Mouse (Mus musculus) E14TG2a.4 (cell line): ENCODE results near the gene Irf2bpl.

Source experiments
- CTCF ChIP-seq: conservative IDR thresholded peaks from 2 replicates; pipeline ENCODE4 v1.5.1; 2014; ENCODE audit warnings: low read length
- NANOG ChIP-seq: IDR thresholded peaks from 2 replicates; pipeline ENCODE4 v1.6.1; 2014; ENCODE audit warnings: borderline replicate concordance, low read length, mixed read lengths
- POU5F1 ChIP-seq: IDR thresholded peaks from 2 replicates; pipeline ENCODE4 v1.6.1; 2014; ENCODE audit warnings: low read length, borderline replicate concordance

DNA sequence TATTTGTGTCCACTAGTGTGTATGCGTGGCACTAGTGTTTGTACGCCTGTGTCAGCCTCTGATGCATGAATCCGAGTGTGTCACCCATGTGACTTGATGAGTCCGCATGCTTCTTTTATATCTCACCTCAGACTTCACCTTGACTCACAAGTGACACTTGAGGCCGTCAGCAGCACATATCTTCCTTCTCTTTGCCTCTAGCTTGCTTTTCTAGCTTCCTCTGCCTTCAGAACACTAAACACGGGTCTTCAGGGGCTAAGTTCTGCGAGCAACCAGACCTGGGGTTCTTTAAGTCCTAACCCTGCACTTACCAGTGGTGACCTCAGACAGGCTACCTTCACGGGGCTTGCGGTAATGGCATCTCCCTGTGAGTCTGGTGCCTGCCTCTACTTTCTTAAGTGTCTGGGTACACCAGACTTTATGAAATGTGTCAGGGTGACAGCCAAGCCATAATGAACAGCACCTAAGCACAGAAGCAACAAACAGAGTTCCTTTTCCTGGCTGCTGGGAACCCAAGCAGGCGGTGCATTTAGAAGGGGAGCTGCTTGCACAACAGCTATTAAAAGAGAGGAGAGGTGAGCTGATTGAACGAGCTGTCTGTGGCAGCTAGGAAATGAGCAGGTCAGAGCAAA lies 51.9 kb downstream of the Irf2bpl start:
- TF ChIP-seq CTCF = no peak
- no peak for TF ChIP-seq NANOG
- TF ChIP-seq POU5F1 = no peak
